Mouse (Mus musculus): Measurements from ENCODE around the gene Tex101.

GRCm38 (mm10) chr7:24630116-24630880 is 46.2 kb downstream of the Tex101 start:
- TF ChIP-seq CTCF (IDR thresholded peaks at IDR 0.05) (no peak), EP300 (IDR thresholded peaks at IDR 0.05) (no peak)

All from lung, postnatal 0 days (tissue).